Mouse (Mus musculus): ENCODE data around the gene Thsd4. TPM values are rescaled to one million over a fixed set of nuclear protein-coding genes. Genes with fewer than 3 reads are reported as not detected.

The Thsd4 gene
- polyA plus RNA-seq, 1 experiment from 2014 or later = 3.4 TPM

GRCm38 (mm10) chr9:60382941-60383340, 138.9 kb downstream of the Thsd4 start:
- no peaks in the 10 kb centered on the region for H3K36me3 ChIP-seq (ENCODE audit: insufficient read depth, low read length)
- H3K9me3 ChIP-seq (ENCODE audit: low read length) = no peaks in the 10 kb centered on the region
- H3K4me2 ChIP-seq (replicated peaks; ENCODE audit: low read depth, low read length) = no peak overlapping the region
- DNase-seq (ENCODE audit: low spot score) (no peak), ATAC-seq (no peak)
- no peak overlapping the region for H3K4me3 ChIP-seq (ENCODE audit: low read depth, low read length)
- 63% methylated on average over 4 of the region's 4 CpGs for WGBS
- H3K4me1 ChIP-seq (ENCODE audit: insufficient read depth, low read depth, low read length) = no peaks in the 10 kb centered on the region
- H3K27me3 ChIP-seq (replicated peaks; ENCODE audit: insufficient read depth, low read length) = no peaks in the 10 kb centered on the region
- H3K9ac ChIP-seq (replicated peaks; ENCODE audit: low read depth) = no peak overlapping the region
- no peak for TF ChIP-seq EP300 (IDR thresholded peaks at IDR 0.05)
- TF ChIP-seq CTCF (IDR thresholded peaks at IDR 0.05) = no peak
- no peak overlapping the region for H3K27ac ChIP-seq (ENCODE audit: low read length)

- Histone ChIP-seq H3K27ac (ENCODE audit: low read length) (no peak overlapping the region), H3K27me3 (replicated peaks; ENCODE audit: insufficient read depth, low read length) (no peaks in the 10 kb centered on the region), H3K9me3 (ENCODE audit: low read length) (no peaks in the 10 kb centered on the region), H3K4me2 (replicated peaks; ENCODE audit: low read depth, low read length) (no peak overlapping the region), H3K9ac (replicated peaks; ENCODE audit: low read depth) (no peak overlapping the region), H3K4me3 (ENCODE audit: low read depth, low read length) (no peak overlapping the region), H3K4me1 (ENCODE audit: insufficient read depth, low read depth, low read length) (no peaks in the 10 kb centered on the region), H3K36me3 (ENCODE audit: insufficient read depth, low read length) (no peaks in the 10 kb centered on the region)
- no peak for TF ChIP-seq EP300 (IDR thresholded peaks at IDR 0.05)
- no peak for TF ChIP-seq CTCF (IDR thresholded peaks at IDR 0.05)
- ATAC-seq (no peak), DNase-seq (ENCODE audit: low spot score) (no peak)
- 77% methylated on average over 4 of the region's 4 CpGs for WGBS
Observed at GRCm38 (mm10) chr9:60382526-60382925, 139.3 kb downstream of the Thsd4 start.

DNA sequence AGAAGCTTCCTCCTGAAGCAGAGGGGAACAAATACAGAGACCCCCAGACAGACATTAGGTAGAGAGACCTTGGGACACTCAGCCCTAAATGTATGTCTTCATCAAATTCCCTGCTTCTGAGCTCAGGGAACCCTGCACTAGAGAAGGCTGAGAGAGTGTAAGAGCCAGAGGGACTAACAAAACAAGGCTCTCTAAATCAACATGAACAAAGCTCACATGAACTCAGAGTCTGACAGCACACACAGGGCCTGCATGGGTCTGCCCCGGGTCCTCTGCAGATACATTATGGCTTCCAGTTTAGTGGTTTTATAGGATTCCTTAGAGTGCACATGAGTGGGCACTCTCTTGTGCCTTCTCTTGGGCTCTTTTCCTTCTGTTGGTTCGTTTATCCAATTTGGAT, 140.8 kb downstream of the Thsd4 start:
- H3K27ac ChIP-seq (ENCODE audit: low read length) = no peak overlapping the region
- H3K9me3 ChIP-seq (ENCODE audit: low read length) = no peaks in the 10 kb centered on the region
- no peak for ATAC-seq
- no peaks in the 10 kb centered on the region for H3K36me3 ChIP-seq (ENCODE audit: insufficient read depth, low read length)
- 68% methylated on average over 2 of the region's 2 CpGs for WGBS
- TF ChIP-seq EP300 (IDR thresholded peaks at IDR 0.05) = no peak
- TF ChIP-seq CTCF (IDR thresholded peaks at IDR 0.05) = no peak
- no peak overlapping the region for H3K9ac ChIP-seq (replicated peaks; ENCODE audit: low read depth)
- no peak overlapping the region for H3K4me3 ChIP-seq (ENCODE audit: low read depth, low read length)
- H3K27me3 ChIP-seq (replicated peaks; ENCODE audit: insufficient read depth, low read length) = no peaks in the 10 kb centered on the region
- DNase-seq (ENCODE audit: low spot score) = no peak
- H3K4me2 ChIP-seq (replicated peaks; ENCODE audit: low read depth, low read length) = no peak overlapping the region
- no peaks in the 10 kb centered on the region for H3K4me1 ChIP-seq (ENCODE audit: insufficient read depth, low read depth, low read length)

DNA sequence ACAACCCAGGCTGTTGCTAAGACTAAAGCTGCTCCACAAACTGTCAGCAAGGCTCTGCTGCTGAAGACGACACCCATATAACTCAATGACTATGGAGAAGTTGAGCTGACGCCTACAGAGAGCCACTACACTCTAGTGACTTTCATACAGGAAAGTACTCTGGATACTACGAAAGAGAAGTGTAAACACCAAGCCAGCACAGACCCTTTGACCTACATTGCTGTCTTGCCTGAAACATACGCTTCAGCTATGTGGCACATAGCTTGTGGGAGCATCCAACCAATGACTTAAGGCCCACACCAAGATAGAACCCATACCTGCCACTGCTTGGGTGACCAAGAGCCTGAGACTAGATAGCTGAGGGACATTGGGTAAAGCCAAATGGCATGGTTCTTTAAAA, 141.3 kb downstream of the Thsd4 start:
- H3K4me3 ChIP-seq (ENCODE audit: low read depth, low read length) = no peak overlapping the region
- H3K4me2 ChIP-seq (replicated peaks; ENCODE audit: low read depth, low read length) = no peak overlapping the region
- no peak for TF ChIP-seq EP300 (IDR thresholded peaks at IDR 0.05)
- TF ChIP-seq CTCF (IDR thresholded peaks at IDR 0.05) = no peak
- DNase-seq (ENCODE audit: low spot score) = no peak
- H3K9me3 ChIP-seq (ENCODE audit: low read length) = no peaks in the 10 kb centered on the region
- H3K27me3 ChIP-seq (replicated peaks; ENCODE audit: insufficient read depth, low read length) = no peaks in the 10 kb centered on the region
- WGBS = 58% methylated on average over 4 of the region's 4 CpGs
- no peak overlapping the region for H3K9ac ChIP-seq (replicated peaks; ENCODE audit: low read depth)
- no peaks in the 10 kb centered on the region for H3K4me1 ChIP-seq (ENCODE audit: insufficient read depth, low read depth, low read length)
- H3K36me3 ChIP-seq (ENCODE audit: insufficient read depth, low read length) = no peaks in the 10 kb centered on the region
- H3K27ac ChIP-seq (ENCODE audit: low read length) = no peak overlapping the region
- ATAC-seq = no peak

- Histone ChIP-seq H3K27me3 (replicated peaks; ENCODE audit: insufficient read depth, low read length) (no peaks in the 10 kb centered on the region), H3K9me3 (ENCODE audit: low read length) (no peaks in the 10 kb centered on the region), H3K4me3 (ENCODE audit: low read depth, low read length) (no peak overlapping the region), H3K36me3 (ENCODE audit: insufficient read depth, low read length) (no peaks in the 10 kb centered on the region), H3K4me2 (replicated peaks; ENCODE audit: low read depth, low read length) (no peak overlapping the region), H3K9ac (replicated peaks; ENCODE audit: low read depth) (no peak overlapping the region), H3K27ac (ENCODE audit: low read length) (no peak overlapping the region), H3K4me1 (ENCODE audit: insufficient read depth, low read depth, low read length) (no peaks in the 10 kb centered on the region)
- no peak for TF ChIP-seq CTCF (IDR thresholded peaks at IDR 0.05)
- TF ChIP-seq EP300 (IDR thresholded peaks at IDR 0.05) = no peak
- WGBS = 54% methylated on average over 6 of the region's 6 CpGs
- ATAC-seq (no peak; the same call in 1 of the 2 replicates), DNase-seq (ENCODE audit: low spot score) (no peak)
Observed at GRCm38 (mm10) chr9:60378235-60378634, 143.6 kb downstream of the Thsd4 start.

GRCm38 (mm10) chr9:60373161-60373737, 148.6 kb downstream of the Thsd4 start:
- Histone ChIP-seq H3K9ac (replicated peaks; ENCODE audit: low read depth) (no peak overlapping the region), H3K27me3 (replicated peaks; ENCODE audit: insufficient read depth, low read length) (no peaks in the 10 kb centered on the region), H3K4me3 (ENCODE audit: low read depth, low read length) (no peak overlapping the region), H3K36me3 (ENCODE audit: insufficient read depth, low read length) (no peaks in the 10 kb centered on the region), H3K27ac (ENCODE audit: low read length) (no peak overlapping the region), H3K4me2 (replicated peaks; ENCODE audit: low read depth, low read length) (no peak overlapping the region), H3K4me1 (ENCODE audit: insufficient read depth, low read depth, low read length) (no peaks in the 10 kb centered on the region; the same call in 1 of the 2 replicates), H3K9me3 (ENCODE audit: low read length) (no peaks in the 10 kb centered on the region)
- ATAC-seq = peak; percentile 71
- TF ChIP-seq CTCF (IDR thresholded peaks at IDR 0.05) = no peak
- TF ChIP-seq EP300 (IDR thresholded peaks at IDR 0.05) = 0 out of 2 replicates have a peak, but pooled peaks have one; percentile 22
- 59% methylated on average over 4 of the region's 4 CpGs for WGBS
- DNase-seq (ENCODE audit: low spot score) = peak; percentile 77
